ENCODE assay signal across 21 mouse cellular contexts in the genomic region with DNA sequence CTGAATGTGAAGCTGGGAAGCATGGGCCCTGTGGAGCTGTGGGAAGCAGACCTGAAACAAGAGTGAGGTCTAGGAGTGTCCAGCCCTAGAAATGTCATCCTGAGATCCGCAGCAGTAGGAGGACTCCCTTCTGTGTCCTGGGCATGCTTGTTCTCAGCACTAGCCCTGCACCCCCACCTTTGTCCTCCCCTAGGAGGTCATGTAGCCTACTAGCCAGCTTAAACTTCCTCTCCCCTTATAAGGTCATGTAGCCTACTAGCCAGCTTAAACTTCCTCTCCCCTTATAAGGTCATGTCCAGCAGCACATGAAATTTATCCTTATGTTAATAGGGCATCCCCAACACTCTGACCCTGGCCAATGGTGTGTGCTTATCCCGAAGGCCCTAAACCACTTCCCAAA.
"Had no signal": no experiment of that assay in that cellular context is flagged by ENCODE, and none has a peak within 500 bp of the region (broad histone marks: within the 10 kb centered on the region; RNA-seq: fewer than 3 reads in every experiment).

No protein-coding gene starts in this region.

- ATAC-seq: forebrain, embryonic 13.5 days; forebrain, embryonic 14.5 days; forebrain, embryonic 15.5 days; forebrain, embryonic 16.5 days; forebrain, postnatal 0 days had no signal

- DNase-seq: cerebellum, adult 18-20 months; cerebellum, adult 2 months; cerebellum, adult 8-10 months; cerebellum, adult 9-10 months; cerebellum, adult 9-11 months; cerebellum, postnatal 10 days; cerebellum, postnatal 14 days; cerebellum, postnatal 25 days; cerebellum, postnatal 36 days; forebrain, postnatal 0 days; gastrocnemius, adult 2 months; gastrocnemius, postnatal 10 days; gastrocnemius, postnatal 14 days; gastrocnemius, postnatal 25 days; gastrocnemius, postnatal 36 days; heart, adult 18-20 months; heart, adult 2 months had no signal
